Mouse (Mus musculus): ENCODE data around the gene Arhgef25. TPM values are rescaled to one million over a fixed set of nuclear protein-coding genes. Genes with fewer than 3 reads are reported as not detected.
"Not testable (repeated sequence)": the region's sequence is repeated elsewhere in the genome, so short reads cannot be mapped to it uniquely, and the experiment has no call there.

Gene Arhgef25
- total RNA-seq, 2 experiments from 2014 or later: 19.0 to 21.6 TPM

GRCm38 (mm10) chr10:127205373-127205772 is 15.5 kb upstream of the Arhgef25 start:
- DNase-seq: no peak

GRCm38 (mm10) chr10:127204589-127204988 is 14.7 kb upstream of the Arhgef25 start:
- no peak for DNase-seq

- DNase-seq: no peak
Measured at GRCm38 (mm10) chr10:127203106-127203505, 13.2 kb upstream of the Arhgef25 start.

- no peak for DNase-seq
Measured at GRCm38 (mm10) chr10:127200279-127200678, 10.4 kb upstream of the Arhgef25 start.

GRCm38 (mm10) chr10:127199474-127199873 is 9.6 kb upstream of the Arhgef25 start:
- no peak for DNase-seq

- no peak for DNase-seq
Measured at GRCm38 (mm10) chr10:127199068-127199467, 9.2 kb upstream of the Arhgef25 start.

- DNase-seq: no peak
Measured at GRCm38 (mm10) chr10:127198492-127198891, 8.6 kb upstream of the Arhgef25 start.

- peak in 1 of 2 experiments; percentile 13 for DNase-seq
Measured at GRCm38 (mm10) chr10:127197505-127198110, 7.7 kb upstream of the Arhgef25 start.

GRCm38 (mm10) chr10:127197104-127197503 is 7.2 kb upstream of the Arhgef25 start:
- DNase-seq: no peak

GRCm38 (mm10) chr10:127196392-127196791 is 6.5 kb upstream of the Arhgef25 start:
- DNase-seq: peak; percentile 68 to 74

GRCm38 (mm10) chr10:127195328-127196129 is 5.6 kb upstream of the Arhgef25 start, which contains the start of gene Dtx3:
Gene Dtx3, minus strand, starts transcription at chr10:127195728.
- DNase-seq: peak; percentile 50 to 72

GRCm38 (mm10) chr10:127194428-127195327 is 4.8 kb upstream of the Arhgef25 start:
- peak; percentile 80 to 86 for DNase-seq

- no peak for DNase-seq
Measured at GRCm38 (mm10) chr10:127193011-127193410, 3.1 kb upstream of the Arhgef25 start.

- not testable (repeated sequence) for DNase-seq
Measured at GRCm38 (mm10) chr10:127192057-127192328, 2.1 kb upstream of the Arhgef25 start.

- DNase-seq: no peak
Measured at GRCm38 (mm10) chr10:127191191-127192056, 1.5 kb upstream of the Arhgef25 start.

GRCm38 (mm10) chr10:127190398-127191190 is 711 bp upstream of the Arhgef25 start:
- DNase-seq: no peak

- peak; percentile 26 to 49 for DNase-seq
Measured at GRCm38 (mm10) chr10:127189116-127189650, 700 bp downstream of the Arhgef25 start.

- DNase-seq: peak; percentile 62 to 82
Measured at GRCm38 (mm10) chr10:127188465-127189115, 1.3 kb downstream of the Arhgef25 start.

GRCm38 (mm10) chr10:127188079-127188453 is 1.8 kb downstream of the Arhgef25 start:
- DNase-seq: no peak
